Mouse (Mus musculus): ENCODE measurements around the gene 4933402N03Rik. TPM values are rescaled to one million over a fixed set of nuclear protein-coding genes. Genes with fewer than 3 reads are reported as not detected.

Gene 4933402N03Rik
- not detected for polyA plus RNA-seq (2017; shearing (Covaris generic))

GRCm38 (mm10) chr7:131146214-131146613, at the start of gene 4933402N03Rik:
TSS of gene 4933402N03Rik (minus strand) at chr7:131146314.

DNA sequence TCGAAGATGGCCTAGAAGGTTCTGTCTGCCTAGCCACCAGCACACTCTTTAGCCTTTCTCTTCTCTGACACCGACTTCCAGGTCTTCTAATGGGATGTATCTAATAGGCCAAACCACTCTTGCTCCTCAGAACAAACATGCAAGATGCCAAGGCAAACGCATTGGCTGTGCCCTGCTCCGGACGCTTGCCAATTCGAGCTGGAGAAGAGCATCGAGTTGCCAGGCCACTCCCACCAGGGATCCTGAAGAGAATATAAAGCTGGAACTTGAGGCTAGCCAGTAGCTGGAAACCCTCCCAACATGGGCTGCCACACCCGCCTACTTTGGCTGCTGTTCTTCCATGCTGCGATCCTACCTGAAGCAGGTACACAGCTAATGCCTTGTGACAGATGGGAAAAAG, 28.0 kb upstream of the 4933402N03Rik start, which contains the start of gene 5430419D17Rik:
Gene 5430419D17Rik (plus strand): TSS at position 282 of the 400 bp plus-strand sequence.

Other genes with a start within 250 kb of the 4933402N03Rik start
- gene Htra1, start 210.2 kb downstream of the 4933402N03Rik start, polyA plus RNA-seq (2017; shearing (Covaris generic)): not detected
- 0.06 TPM for gene Dmbt1, start 114.3 kb downstream of the 4933402N03Rik start, polyA plus RNA-seq (2017; shearing (Covaris generic))
- gene 5430419D17Rik, start 28.1 kb upstream of the 4933402N03Rik start, polyA plus RNA-seq (2017; shearing (Covaris generic)): not detected
- not detected for gene Cuzd1, start 176.0 kb upstream of the 4933402N03Rik start, polyA plus RNA-seq (2017; shearing (Covaris generic))
- not detected for gene Fam24b, start 183.2 kb upstream of the 4933402N03Rik start, polyA plus RNA-seq (2017; shearing (Covaris generic))
- not detected for gene Fam24a, start 187.6 kb upstream of the 4933402N03Rik start, polyA plus RNA-seq (2017; shearing (Covaris generic))
- gene 2310057M21Rik, start 216.4 kb upstream of the 4933402N03Rik start, polyA plus RNA-seq (2017; shearing (Covaris generic)): 12.0 TPM
- 31.0 TPM for gene Pstk, start 224.8 kb upstream of the 4933402N03Rik start, polyA plus RNA-seq (2017; shearing (Covaris generic))